Mouse (Mus musculus) kidney, embryonic 14.5 days (tissue): ENCODE data around the gene Btbd8. TPM values are rescaled to one million over a fixed set of nuclear protein-coding genes. Genes with fewer than 3 reads are reported as not detected.

Experiments used
- ATAC-seq: fragments of 200-750 bp; cut with Nextera tagmentation; 2 replicates; pipeline ENCODE4 v1.8.0; 2017; ENCODE audit warnings: moderate number of reproducible peaks, mild to moderate bottlenecking, moderate TSS enrichment, moderate library complexity; ENCODE audit not compliant: low FRiP score, low TSS enrichment
- H3K27ac ChIP-seq: fragments of 300-500 bp; sonication (generic); 2 replicates; pipeline ENCODE4 v1.5.1; 2014; ENCODE audit warnings: low read depth, mild to moderate bottlenecking, low read length, moderate library complexity, mixed read lengths
- H3K27me3 ChIP-seq: fragments of 300-500 bp; sonication (generic); 2 replicates; pipeline ENCODE4 v1.6.1; 2014; ENCODE audit warnings: mild to moderate bottlenecking, low read length; ENCODE audit not compliant: control insufficient read depth, insufficient read depth
- H3K36me3 ChIP-seq: fragments of 300-500 bp; sonication (generic); 2 replicates; pipeline ENCODE4 v1.6.1; 2014; ENCODE audit warnings: low read length, mixed read lengths; ENCODE audit not compliant: control insufficient read depth, insufficient read depth
- H3K4me1 ChIP-seq: fragments of 300-500 bp; sonication (generic); 2 replicates; pipeline ENCODE4 v1.6.1; 2014; ENCODE audit warnings: low read length, mixed read lengths; ENCODE audit not compliant: control insufficient read depth, insufficient read depth
- H3K4me2 ChIP-seq: fragments of 300-500 bp; sonication (generic); replicated peaks from 2 replicates; pipeline ENCODE4 v1.6.1; 2014; ENCODE audit warnings: low read depth, mild to moderate bottlenecking, low read length
- H3K4me3 ChIP-seq: fragments of 300-500 bp; sonication (generic); 2 replicates; pipeline ENCODE4 v1.5.1; 2014; ENCODE audit warnings: mild to moderate bottlenecking, low read length
- H3K9ac ChIP-seq: fragments of 300-500 bp; sonication (generic); 2 replicates; pipeline ENCODE4 v1.6.1; 2014; ENCODE audit warnings: low read depth, mild to moderate bottlenecking, low read length, moderate library complexity
- H3K9me3 ChIP-seq: fragments of 300-500 bp; sonication (generic); 2 replicates; pipeline ENCODE4 v1.6.1; 2016; ENCODE audit warnings: low read length; ENCODE audit not compliant: control insufficient read depth
- WGBS: fragments of 180-500 bp; shearing (Covaris S2); extraction: QIAGEN DNeasy Blood & Tissue Kit; methylation state at CpG from one replicate; pipeline ENCODE4 v1.1.7; 2014; 5-methylcytosine and 5-hydroxymethylcytosine counted together
- polyA plus RNA-seq: library from polyadenylated mRNA; unstranded; fragments of >200 nt; fragmentation: Nextera tagmentation; extraction: Ambion mirVana; gene quantifications from 2 replicates; pipeline ENCODE4 v1.2.1, GENCODE M21; 2014

Gene Btbd8
- polyA plus RNA-seq, 1 experiment from 2014 or later: 4.1 TPM

- H3K27me3 ChIP-seq: no peaks in the 10 kb centered on the region
- H3K4me2 ChIP-seq: no peak overlapping the region
- H3K4me3 ChIP-seq: no peak overlapping the region
- H3K9ac ChIP-seq: no peak overlapping the region
- H3K9me3 ChIP-seq: no peaks in the 10 kb centered on the region
- ATAC-seq: no peak
- no peak overlapping the region for H3K27ac ChIP-seq
- 91% methylated on average over 3 of the region's 3 CpGs for WGBS
- no peaks in the 10 kb centered on the region for H3K4me1 ChIP-seq
- H3K36me3 ChIP-seq: peaks cover 21% of the 10 kb centered on the region
Measured at GRCm38 (mm10) chr5:107548444-107548843, 110.6 kb downstream of the Btbd8 start.

GRCm38 (mm10) chr5:107554336-107554735 is 116.5 kb downstream of the Btbd8 start:
- no peak overlapping the region for H3K4me3 ChIP-seq
- WGBS: 41% methylated on average over 5 of the region's 5 CpGs
- H3K9ac ChIP-seq: no peak overlapping the region
- peaks cover 37% of the 10 kb centered on the region for H3K36me3 ChIP-seq
- no peak for ATAC-seq
- no peaks in the 10 kb centered on the region for H3K9me3 ChIP-seq
- no peak overlapping the region for H3K4me2 ChIP-seq
- no peak overlapping the region for H3K27ac ChIP-seq
- H3K4me1 ChIP-seq: no peaks in the 10 kb centered on the region
- no peaks in the 10 kb centered on the region for H3K27me3 ChIP-seq

GRCm38 (mm10) chr5:107556969-107557368 is 119.2 kb downstream of the Btbd8 start:
- H3K9me3 ChIP-seq: no peaks in the 10 kb centered on the region
- ATAC-seq: no peak
- WGBS: 82% methylated on average over 3 of the region's 3 CpGs

More at GRCm38 (mm10) chr5:107556969-107557368, 119.2 kb downstream of the Btbd8 start:
- Histone ChIP-seq H3K4me3 (no peak overlapping the region), H3K36me3 (peaks cover 46% of the 10 kb centered on the region), H3K4me1 (no peaks in the 10 kb centered on the region), H3K27ac (no peak overlapping the region), H3K9ac (no peak overlapping the region), H3K27me3 (no peaks in the 10 kb centered on the region), H3K4me2 (no peak overlapping the region)

Other genes with a start within 250 kb of the Btbd8 start
- gene Tgfbr3, start 148.4 kb upstream of the Btbd8 start, polyA plus RNA-seq: 7.5 and 18.0 TPM in 2 replicates
- 1.4 and 1.9 TPM in 2 replicates for gene Brdt, start 106.8 kb upstream of the Btbd8 start, polyA plus RNA-seq
- gene Ephx4, start 35.3 kb upstream of the Btbd8 start, polyA plus RNA-seq: 2.5 and 2.7 TPM in 2 replicates
- gene Lpcat2b, start 6.4 kb upstream of the Btbd8 start, polyA plus RNA-seq: not detected in 2 replicates
- 0.84 and 0.94 TPM in 2 replicates for gene Gm42669, start 69.6 kb downstream of the Btbd8 start, polyA plus RNA-seq
- gene 1700028K03Rik, start 96.7 kb downstream of the Btbd8 start, polyA plus RNA-seq: 0.06 and 0.16 TPM in 2 replicates
- gene Rpap2, start 159.4 kb downstream of the Btbd8 start, polyA plus RNA-seq: 17.4 and 18.5 TPM in 2 replicates
- gene Glmn, start 159.9 kb downstream of the Btbd8 start, polyA plus RNA-seq: 37.3 and 43.6 TPM in 2 replicates